29 mouse cellular contexts compared by ENCODE assay signal in genomic region chr3:105680346-105680745, GRCm38 (mm10). TPM values are rescaled to one million over a fixed set of nuclear protein-coding genes. Genes with fewer than 3 reads are reported as not detected.
"Had no signal": no experiment of that assay in that cellular context is flagged by ENCODE, and none has a peak within 500 bp of the region (broad histone marks: within the 10 kb centered on the region; RNA-seq: fewer than 3 reads in every experiment).

No protein-coding gene starts in this region.

- H3K4me3 ChIP-seq: embryonic facial prominence, embryonic 10.5 days; embryonic facial prominence, embryonic 12.5 days; embryonic facial prominence, embryonic 13.5 days; embryonic facial prominence, embryonic 15.5 days; erythroblast, embryonic 14.5 days; forebrain, embryonic 10.5 days; forebrain, embryonic 12.5 days; forebrain, embryonic 13.5 days; forebrain, embryonic 15.5 days; gastrocnemius, adult 2 months; heart, adult 2 months had no signal

- H3K4me1 ChIP-seq: embryonic facial prominence, embryonic 10.5 days; embryonic facial prominence, embryonic 12.5 days; embryonic facial prominence, embryonic 13.5 days; embryonic facial prominence, embryonic 15.5 days had no signal

- H3K9me3 ChIP-seq: embryonic facial prominence, embryonic 10.5 days; embryonic facial prominence, embryonic 12.5 days; embryonic facial prominence, embryonic 13.5 days; embryonic facial prominence, embryonic 15.5 days; forebrain, embryonic 10.5 days; forebrain, embryonic 12.5 days; forebrain, embryonic 13.5 days; forebrain, embryonic 15.5 days had no signal

- ATAC-seq: forebrain, embryonic 13.5 days; forebrain, embryonic 14.5 days; forebrain, embryonic 15.5 days; forebrain, embryonic 16.5 days; forebrain, postnatal 0 days had no signal

- DNase-seq: cerebellum, adult 2 months; cerebellum, adult 8-10 months; cerebellum, adult 9-10 months; cerebellum, adult 9-11 months; cerebellum, postnatal 10 days; cerebellum, postnatal 14 days; cerebellum, postnatal 25 days; cerebellum, postnatal 36 days; embryo, embryonic 11 days; forebrain, postnatal 0 days; gastrocnemius, adult 2 months; gastrocnemius, postnatal 10 days; gastrocnemius, postnatal 14 days; gastrocnemius, postnatal 25 days; gastrocnemius, postnatal 36 days; heart, adult 18-20 months; heart, adult 2 months had no signal

- H3K9ac ChIP-seq: embryonic facial prominence, embryonic 12.5 days; embryonic facial prominence, embryonic 13.5 days; embryonic facial prominence, embryonic 15.5 days; forebrain, embryonic 12.5 days; forebrain, embryonic 13.5 days; forebrain, embryonic 15.5 days; forebrain, postnatal 0 days had no signal

- H3K4me2 ChIP-seq: embryonic facial prominence, embryonic 12.5 days; embryonic facial prominence, embryonic 13.5 days; embryonic facial prominence, embryonic 15.5 days; forebrain, embryonic 12.5 days; forebrain, embryonic 13.5 days; forebrain, embryonic 15.5 days had no signal

- H3K27ac ChIP-seq: embryonic facial prominence, embryonic 10.5 days; embryonic facial prominence, embryonic 12.5 days; embryonic facial prominence, embryonic 13.5 days; embryonic facial prominence, embryonic 15.5 days; forebrain, embryonic 10.5 days; forebrain, embryonic 12.5 days; forebrain, embryonic 13.5 days; forebrain, embryonic 15.5 days; gastrocnemius, adult 2 months; heart, adult 2 months had no signal

- H3K27me3 ChIP-seq: embryonic facial prominence, embryonic 12.5 days; embryonic facial prominence, embryonic 13.5 days; embryonic facial prominence, embryonic 15.5 days; forebrain, embryonic 12.5 days; forebrain, embryonic 13.5 days; forebrain, embryonic 15.5 days had no signal

RNA-seq across cellular contexts. Expression of gene Inka2, which starts 24.1 kb away (rescaled TPM):
- total RNA-seq: granulocyte monocyte progenitor cell, adult 5-6 weeks had no signal
